Mouse (Mus musculus) A20 (cell line): Measurements from ENCODE around the gene Pde8a.

Source experiments
- DNase-seq: peaks from one replicate; pipeline ENCODE4 v3.0.0-alpha.2; 2011; ENCODE audit warnings: low read depth, low spot score

The Pde8a gene

GRCm38 (mm10) chr7:81209979-81210685 lies 3.3 kb upstream of the Pde8a start:
- no peak for DNase-seq

- DNase-seq, result no peak
Observed at GRCm38 (mm10) chr7:81211760-81212159, 1.6 kb upstream of the Pde8a start.

GRCm38 (mm10) chr7:81212261-81212681 lies 1.1 kb upstream of the Pde8a start:
- no peak for DNase-seq

GRCm38 (mm10) chr7:81212697-81213346 lies 574 bp upstream of the Pde8a start:
- no peak for DNase-seq

- DNase-seq, result no peak
Observed at GRCm38 (mm10) chr7:81214153-81214907, 934 bp downstream of the Pde8a start.

GRCm38 (mm10) chr7:81215950-81216349 lies 2.6 kb downstream of the Pde8a start:
- no peak for DNase-seq

GRCm38 (mm10) chr7:81219321-81219720 lies 5.9 kb downstream of the Pde8a start:
- no peak for DNase-seq

GRCm38 (mm10) chr7:81220381-81220780 lies 7.0 kb downstream of the Pde8a start:
- no peak for DNase-seq

- DNase-seq, result no peak
Observed at GRCm38 (mm10) chr7:81224260-81224659, 10.9 kb downstream of the Pde8a start.

GRCm38 (mm10) chr7:81230091-81230792 lies 16.8 kb downstream of the Pde8a start:
- no peak for DNase-seq

- no peak for DNase-seq
Observed at GRCm38 (mm10) chr7:81232674-81233073, 19.3 kb downstream of the Pde8a start.

- no peak for DNase-seq
Observed at GRCm38 (mm10) chr7:81235117-81235516, 21.7 kb downstream of the Pde8a start.

GRCm38 (mm10) chr7:81235600-81236223 lies 22.3 kb downstream of the Pde8a start:
- DNase-seq, result peak; percentile 35

- DNase-seq, result no peak
Observed at GRCm38 (mm10) chr7:81243361-81243760, 30.0 kb downstream of the Pde8a start.

- no peak for DNase-seq
Observed at GRCm38 (mm10) chr7:81249854-81250279, 36.5 kb downstream of the Pde8a start.

GRCm38 (mm10) chr7:81250601-81251000 lies 37.2 kb downstream of the Pde8a start:
- no peak for DNase-seq

GRCm38 (mm10) chr7:81251521-81251920 lies 38.1 kb downstream of the Pde8a start:
- no peak for DNase-seq

GRCm38 (mm10) chr7:81253317-81253716 lies 39.9 kb downstream of the Pde8a start:
- DNase-seq, result no peak

GRCm38 (mm10) chr7:81254579-81254978 lies 41.2 kb downstream of the Pde8a start:
- no peak for DNase-seq

GRCm38 (mm10) chr7:81255456-81255855 lies 42.1 kb downstream of the Pde8a start:
- DNase-seq, result no peak

GRCm38 (mm10) chr7:81256773-81257172 lies 43.4 kb downstream of the Pde8a start:
- DNase-seq, result no peak
